Mouse (Mus musculus): ENCODE measurements around the gene Cmtm2b. TPM values are rescaled to one million over a fixed set of nuclear protein-coding genes. Genes with fewer than 3 reads are reported as not detected.

The Cmtm2b gene
- polyA plus RNA-seq, 1 experiment = not detected

Other genes starting within 250 kb of the Cmtm2b start
- 53.4 and 61.0 TPM in 2 replicates for gene Cdh5, start 220.6 kb upstream of the Cmtm2b start, polyA plus RNA-seq (2012; ENCODE audit: insufficient read depth, insufficient read length, missing spikeins)
- gene Bean1, start 151.8 kb upstream of the Cmtm2b start, polyA plus RNA-seq (2012; ENCODE audit: insufficient read depth, insufficient read length, missing spikeins) = 0.54 TPM in 1 of 2 replicates, not detected in the other
- gene Tk2, start 73.7 kb upstream of the Cmtm2b start, polyA plus RNA-seq (2012; ENCODE audit: insufficient read depth, insufficient read length, missing spikeins) = 13.1 and 16.8 TPM in 2 replicates
- 3.8 TPM in 1 of 2 replicates, not detected in the other for gene Cklf, start 71.4 kb upstream of the Cmtm2b start, polyA plus RNA-seq (2012; ENCODE audit: insufficient read depth, insufficient read length, missing spikeins)
- not detected in 2 replicates for gene Cmtm2a, start 29.0 kb upstream of the Cmtm2b start, polyA plus RNA-seq (2012; ENCODE audit: insufficient read depth, insufficient read length, missing spikeins)
- gene Gm45711, start 12.1 kb upstream of the Cmtm2b start, polyA plus RNA-seq (2012; ENCODE audit: insufficient read depth, insufficient read length, missing spikeins) = not detected in 2 replicates
- gene Cmtm1, start 12.1 kb upstream of the Cmtm2b start, polyA plus RNA-seq (2012; ENCODE audit: insufficient read depth, insufficient read length, missing spikeins) = not detected in 2 replicates
- not detected in 2 replicates for gene Gm11020, start 663 bp upstream of the Cmtm2b start, polyA plus RNA-seq (2012; ENCODE audit: insufficient read depth, insufficient read length, missing spikeins)
- 12.1 and 15.1 TPM in 2 replicates for gene Cmtm3, start 17.2 kb downstream of the Cmtm2b start, polyA plus RNA-seq (2012; ENCODE audit: insufficient read depth, insufficient read length, missing spikeins)
- gene Cmtm4, start 73.6 kb downstream of the Cmtm2b start, polyA plus RNA-seq (2012; ENCODE audit: insufficient read depth, insufficient read length, missing spikeins) = 21.5 and 32.4 TPM in 2 replicates
- 29.1 and 29.3 TPM in 2 replicates for gene Dync1li2, start 120.8 kb downstream of the Cmtm2b start, polyA plus RNA-seq (2012; ENCODE audit: insufficient read depth, insufficient read length, missing spikeins)
- not detected in 2 replicates for gene Terb1, start 187.7 kb downstream of the Cmtm2b start, polyA plus RNA-seq (2012; ENCODE audit: insufficient read depth, insufficient read length, missing spikeins)
- 33.8 and 36.6 TPM in 2 replicates for gene Nae1, start 212.4 kb downstream of the Cmtm2b start, polyA plus RNA-seq (2012; ENCODE audit: insufficient read depth, insufficient read length, missing spikeins)
- gene Car7, start 212.5 kb downstream of the Cmtm2b start, polyA plus RNA-seq (2012; ENCODE audit: insufficient read depth, insufficient read length, missing spikeins) = 2.8 and 3.6 TPM in 2 replicates